Mouse (Mus musculus): ENCODE results near the gene Ube2n.

Ube2n gene

DNA sequence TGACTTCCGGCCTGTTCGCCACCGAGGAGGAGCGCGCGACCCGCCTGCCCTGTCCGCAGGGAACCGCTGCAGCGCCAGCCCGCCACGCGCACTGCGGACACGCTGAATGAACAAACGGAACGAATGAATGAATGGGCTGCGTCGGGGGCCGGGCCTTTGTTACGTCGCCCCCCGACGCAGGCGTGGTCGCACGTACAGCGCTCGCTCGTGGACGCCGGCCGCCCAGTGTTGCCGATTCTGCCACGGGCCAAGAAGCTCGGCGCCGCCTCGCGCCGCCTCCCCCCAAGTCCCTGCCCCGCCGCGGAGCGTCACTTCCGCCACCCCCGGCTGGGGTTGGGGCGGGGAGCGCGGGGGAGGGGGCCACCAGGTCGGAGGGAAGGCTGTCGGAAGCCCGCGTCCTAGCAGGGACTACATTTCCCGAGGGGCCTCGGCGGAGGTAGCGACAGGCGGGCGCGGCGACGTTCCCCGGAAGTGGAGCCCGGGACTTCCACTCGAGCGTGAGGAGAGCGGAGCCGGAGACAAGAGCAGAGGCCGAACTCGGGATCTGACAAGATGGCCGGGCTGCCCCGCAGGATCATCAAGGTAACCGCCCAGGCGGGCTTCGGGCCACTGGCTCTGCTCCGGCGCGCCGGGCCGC lies at the start of gene Ube2n:
Ube2n (plus strand) TSS at position 490 of the 637 bp plus-strand sequence.
- DNase-seq, result peak; percentile 99

DNA sequence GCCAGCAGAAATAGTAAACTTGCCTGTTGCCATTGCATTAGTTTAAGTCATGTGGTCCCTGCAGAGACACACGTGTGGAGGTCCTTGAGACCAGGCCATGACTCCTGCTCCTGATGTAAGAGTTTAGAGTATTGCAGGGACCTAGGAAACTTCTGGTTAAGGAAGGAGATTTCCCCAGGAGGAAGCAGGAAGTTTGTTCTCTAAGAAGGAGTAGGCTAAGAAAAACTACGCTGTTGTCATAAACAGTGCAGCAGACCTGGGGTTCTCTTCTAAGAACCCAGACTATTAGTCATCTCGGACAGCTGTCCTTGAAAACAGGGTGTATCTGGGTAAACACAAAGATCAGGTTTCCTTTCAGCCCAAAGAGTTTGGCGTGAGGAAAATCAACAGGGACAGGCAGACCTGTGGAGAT lies 49.5 kb upstream of the Ube2n start:
- no peak for DNase-seq

DNA sequence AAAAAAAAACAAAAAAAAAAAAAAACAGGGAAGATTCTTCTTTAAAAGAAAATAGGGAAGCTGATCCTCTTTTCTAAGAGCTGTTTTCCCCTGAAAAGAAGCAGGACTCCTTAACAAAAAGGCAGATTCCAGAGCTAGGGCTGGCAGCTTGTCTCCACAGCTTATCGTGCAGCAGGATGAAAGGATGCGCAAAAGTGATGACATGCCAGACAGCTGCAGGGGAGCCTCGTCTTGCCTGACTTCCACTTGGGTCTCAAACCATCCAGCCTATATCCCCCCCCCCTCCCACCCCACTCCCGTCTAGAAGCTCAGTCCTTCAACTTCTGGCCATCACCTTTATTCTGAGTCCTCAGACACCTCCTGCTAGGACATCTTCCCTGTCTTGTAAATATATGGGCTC lies 46.1 kb upstream of the Ube2n start:
- DNase-seq, result no peak

- no peak for DNase-seq
Measured at GRCm38 (mm10) chr10:95471186-95471585, 43.8 kb upstream of the Ube2n start.

DNA sequence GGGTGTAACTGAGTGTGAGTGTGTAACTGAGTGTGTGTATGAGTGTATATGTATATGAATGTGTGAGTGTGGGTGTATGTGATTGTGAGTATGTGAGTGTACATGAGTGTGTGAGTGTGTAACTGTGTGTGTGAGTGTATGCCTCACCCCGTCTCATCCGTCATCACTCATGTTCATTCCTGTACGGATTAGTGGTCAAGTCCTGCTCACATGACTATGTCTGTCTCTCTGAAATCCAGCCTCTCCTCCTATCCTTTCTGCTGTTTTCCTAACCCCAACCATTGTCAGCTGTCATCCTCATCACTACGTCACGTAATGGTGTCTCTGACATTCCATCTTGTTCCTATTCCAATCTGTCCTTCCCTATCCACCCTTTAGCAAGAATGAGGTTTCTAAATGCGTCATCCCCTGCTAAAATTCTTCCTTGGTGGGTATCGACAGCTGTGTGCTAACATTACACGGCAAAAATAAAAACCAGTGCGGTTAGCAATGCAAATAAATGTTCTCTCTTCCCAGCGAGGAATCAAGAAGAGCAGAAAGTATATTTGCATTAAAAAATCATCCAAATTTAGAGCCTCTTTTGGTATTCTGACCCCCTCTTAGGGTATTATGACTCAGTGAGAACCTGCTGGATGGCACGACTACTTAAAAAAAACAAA lies 42.9 kb upstream of the Ube2n start:
- DNase-seq, result no peak

- DNase-seq, result peak; percentile 86
Measured at GRCm38 (mm10) chr10:95475923-95476322, 39.0 kb upstream of the Ube2n start.

DNA sequence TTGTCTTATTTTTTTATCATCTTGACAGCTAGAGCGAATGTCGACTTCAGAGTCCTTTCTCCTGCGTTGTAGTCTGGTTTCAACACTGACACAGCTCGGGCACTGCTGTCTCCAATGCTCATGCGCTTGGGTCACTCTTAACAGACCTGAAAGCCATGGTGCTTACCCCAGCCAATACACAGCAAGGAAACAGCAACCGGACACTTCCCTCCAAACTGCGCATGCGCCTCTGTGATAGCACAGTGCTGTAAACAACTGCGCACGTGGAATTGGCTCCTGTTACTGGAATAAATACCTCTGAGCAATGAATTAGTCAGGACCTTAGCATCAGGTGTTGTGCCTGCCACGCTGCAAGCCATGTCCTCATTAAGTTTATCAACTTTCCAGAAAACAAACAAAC lies 37.4 kb upstream of the Ube2n start:
- DNase-seq, result no peak

GRCm38 (mm10) chr10:95489653-95490052 lies 25.3 kb upstream of the Ube2n start:
- DNase-seq, result peak; percentile 50

- no peak for DNase-seq
Measured at GRCm38 (mm10) chr10:95494268-95494667, 20.7 kb upstream of the Ube2n start.

- DNase-seq, result peak; percentile 38
Measured at GRCm38 (mm10) chr10:95501033-95501432, 13.9 kb upstream of the Ube2n start.

DNA sequence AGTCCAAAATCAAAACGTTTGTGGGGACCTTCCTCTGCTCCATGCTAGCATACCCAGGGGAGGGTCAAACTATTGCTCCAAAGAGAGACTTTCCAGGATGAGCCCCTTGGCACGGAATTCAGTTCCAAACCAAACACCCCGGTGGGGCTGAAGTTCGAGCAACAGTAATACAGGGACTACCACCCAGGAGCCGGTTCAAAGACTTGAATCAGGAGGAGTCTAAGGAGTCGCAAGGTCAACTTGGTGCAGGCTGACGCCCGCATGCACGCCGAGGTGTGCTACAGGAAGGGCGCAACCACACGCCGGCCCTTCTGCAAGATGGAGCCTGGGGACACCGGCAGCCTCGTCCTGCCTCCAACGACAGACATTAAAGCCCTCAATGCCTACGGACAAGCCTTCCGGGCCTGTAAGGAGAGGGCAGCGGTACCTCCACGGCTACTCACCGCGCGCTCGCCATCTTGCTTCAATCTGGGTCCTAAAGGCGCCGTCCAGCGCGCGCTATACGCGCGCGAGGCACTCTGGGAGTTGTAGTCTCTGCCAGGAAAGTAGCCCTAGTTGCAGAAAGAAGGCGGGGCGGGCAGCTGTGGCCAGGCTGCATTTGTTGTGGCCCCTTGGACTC lies 13.4 kb upstream of the Ube2n start, which contains the start of gene Mrpl42:
Mrpl42 (minus strand) TSS at position 478 of the 619 bp plus-strand sequence.
- DNase-seq, result peak; percentile 97

GRCm38 (mm10) chr10:95503443-95504235 lies 11.3 kb upstream of the Ube2n start:
- no peak for DNase-seq

DNA sequence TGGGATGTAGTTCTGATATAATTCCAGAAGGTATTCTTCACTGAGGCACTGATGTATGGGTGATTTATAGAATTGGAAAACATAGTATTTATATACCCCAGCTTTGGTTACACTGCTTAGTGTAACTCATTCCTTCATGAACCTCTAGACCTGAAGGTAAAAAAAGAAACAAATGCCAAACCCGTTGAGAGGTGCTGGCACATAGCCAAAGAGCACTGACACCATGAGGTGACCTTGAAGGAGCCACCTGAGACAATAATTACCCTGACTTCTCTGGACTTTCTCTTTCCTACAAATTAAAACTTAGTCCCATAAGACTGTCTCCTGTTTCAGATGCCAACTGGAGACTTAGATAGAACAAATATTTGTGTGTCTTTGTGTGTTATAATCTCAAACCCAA lies 10.6 kb upstream of the Ube2n start:
- no peak for DNase-seq

DNA sequence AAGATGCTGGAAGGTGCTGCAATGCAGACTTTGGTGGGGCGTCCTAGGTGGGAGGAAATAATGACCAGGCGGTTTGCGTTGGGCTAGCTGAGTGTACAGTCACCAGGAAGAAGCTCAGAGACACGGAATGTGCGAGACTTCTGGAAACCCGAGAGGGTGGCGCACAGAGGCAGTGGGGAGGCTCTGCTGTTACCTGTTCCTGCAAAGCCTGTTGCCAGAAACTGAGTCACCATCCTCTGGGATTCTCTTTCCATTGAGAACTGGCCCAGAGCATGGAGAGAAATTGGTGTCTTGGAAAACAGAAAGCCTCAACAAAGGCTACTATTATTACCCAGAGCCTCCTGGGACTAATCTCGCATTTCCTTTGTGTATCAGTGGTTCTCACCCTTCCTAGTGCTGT lies 6.8 kb upstream of the Ube2n start:
- no peak for DNase-seq

DNA sequence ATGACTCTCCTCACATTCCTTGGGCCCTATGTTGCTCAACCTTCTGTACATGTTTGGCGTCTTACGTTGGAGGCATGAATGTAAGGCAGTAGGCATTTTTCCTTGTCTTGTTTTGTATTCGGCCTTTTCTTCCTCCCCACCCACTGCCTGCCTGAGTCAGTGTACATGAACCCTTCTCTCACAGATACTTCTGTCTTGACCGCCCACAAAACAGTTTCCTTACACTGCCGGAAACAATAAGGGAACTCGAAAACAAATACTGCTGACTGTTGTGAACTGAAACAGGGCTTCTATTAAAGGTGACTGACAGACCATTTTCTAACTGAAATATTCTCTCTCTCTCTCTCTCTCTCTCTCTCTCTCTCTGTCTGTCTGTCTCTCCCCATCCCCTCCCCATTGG lies 6.2 kb upstream of the Ube2n start:
- DNase-seq, result no peak

DNA sequence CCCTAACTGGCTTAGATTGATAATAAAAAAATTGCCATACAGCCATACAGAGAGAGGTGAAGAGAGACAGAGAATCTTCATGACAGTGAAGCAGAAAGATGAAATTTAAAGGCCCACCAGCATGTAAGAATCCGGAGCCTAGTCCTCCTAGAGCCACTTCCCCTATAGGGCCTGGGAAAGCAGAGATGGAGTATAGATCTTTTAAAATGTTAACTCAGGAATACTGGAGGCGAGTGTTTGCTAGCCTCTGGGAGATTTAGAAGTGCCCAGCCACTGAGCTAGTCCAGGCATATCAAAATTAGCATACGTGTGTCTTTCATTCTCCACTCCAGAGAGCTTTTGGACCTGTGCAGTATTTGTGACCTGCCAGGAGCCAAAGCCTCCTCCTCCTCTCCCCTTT lies 5.7 kb upstream of the Ube2n start:
- DNase-seq, result no peak

DNA sequence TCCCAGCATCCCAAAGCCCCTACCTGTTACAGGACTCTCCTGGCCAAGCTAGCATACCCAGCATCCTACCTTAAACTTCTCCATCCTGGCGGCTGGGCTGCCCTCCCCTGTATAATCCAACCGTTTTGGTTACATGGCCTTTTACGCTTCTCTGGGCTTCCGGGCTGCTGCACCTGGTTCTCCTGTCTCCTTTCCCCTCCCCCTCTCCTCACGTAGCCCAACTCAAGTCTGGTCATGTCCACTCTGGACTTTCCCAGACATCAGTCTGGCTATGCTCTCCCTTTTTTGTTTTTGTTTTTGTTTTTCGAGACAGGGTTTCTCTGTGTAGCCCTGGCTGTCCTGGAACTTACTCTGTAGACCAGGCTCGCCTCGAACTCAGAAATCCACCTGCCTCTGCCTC lies 2.3 kb upstream of the Ube2n start:
- DNase-seq, result no peak

DNA sequence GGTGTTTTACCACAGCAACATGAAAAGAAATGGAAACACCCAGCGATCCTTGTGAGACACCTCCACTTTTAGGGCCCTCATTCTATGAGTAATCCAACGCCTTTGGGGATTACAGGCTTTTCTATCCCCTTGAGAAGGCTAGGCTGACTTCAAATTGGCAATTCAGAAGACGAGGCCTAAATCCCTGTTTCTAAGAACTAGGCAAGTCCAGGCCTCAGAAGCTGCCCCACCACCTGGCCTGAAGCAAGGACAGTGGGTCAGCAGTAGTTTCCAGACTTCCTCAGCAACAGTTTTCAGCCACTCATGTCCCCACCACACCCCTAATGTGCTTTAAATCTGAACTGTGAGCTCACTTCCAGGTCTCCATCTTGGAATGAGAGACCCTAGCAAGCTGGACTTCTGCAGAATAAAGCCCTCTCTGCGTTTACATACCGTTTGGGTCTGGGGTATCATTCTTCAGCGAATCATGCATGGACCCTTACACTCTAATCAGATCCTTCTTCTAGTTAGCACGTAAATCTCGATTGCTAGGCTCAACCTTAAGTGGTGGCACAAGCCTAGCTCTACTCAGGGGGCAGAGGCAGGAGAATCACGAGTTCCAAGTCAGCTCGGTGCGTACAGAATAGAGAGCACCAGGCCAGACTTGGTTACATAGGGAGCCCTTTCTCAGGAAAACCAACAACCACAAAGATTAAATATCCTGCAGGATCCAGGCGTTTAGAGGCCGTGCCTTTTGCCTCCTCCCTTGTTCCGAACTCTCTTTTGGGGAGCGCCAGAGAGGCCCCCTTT lies 983 bp upstream of the Ube2n start:
- peak; percentile 45 for DNase-seq

GRCm38 (mm10) chr10:95515293-95515931 lies 467 bp downstream of the Ube2n start:
- peak; percentile 46 for DNase-seq

DNA sequence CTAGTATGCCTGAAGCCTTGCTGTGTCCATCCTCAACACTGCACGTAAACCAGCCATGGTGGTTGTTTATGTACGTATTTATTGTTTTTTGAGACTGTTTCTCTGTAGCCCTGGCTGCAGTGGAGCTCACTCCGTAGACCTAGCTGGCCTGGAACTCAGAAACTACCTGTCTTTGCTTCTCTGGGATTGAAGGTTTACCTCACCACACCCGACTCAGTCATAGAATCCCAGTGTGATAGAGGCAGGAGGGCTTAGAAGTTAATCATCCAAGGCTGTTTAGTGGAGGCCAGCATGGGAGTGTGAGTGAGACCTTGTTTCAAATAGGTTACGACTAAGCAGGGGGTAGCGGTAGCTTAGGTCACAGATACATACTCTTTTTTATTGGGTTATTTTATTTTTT lies 2.7 kb downstream of the Ube2n start:
- no peak for DNase-seq

DNA sequence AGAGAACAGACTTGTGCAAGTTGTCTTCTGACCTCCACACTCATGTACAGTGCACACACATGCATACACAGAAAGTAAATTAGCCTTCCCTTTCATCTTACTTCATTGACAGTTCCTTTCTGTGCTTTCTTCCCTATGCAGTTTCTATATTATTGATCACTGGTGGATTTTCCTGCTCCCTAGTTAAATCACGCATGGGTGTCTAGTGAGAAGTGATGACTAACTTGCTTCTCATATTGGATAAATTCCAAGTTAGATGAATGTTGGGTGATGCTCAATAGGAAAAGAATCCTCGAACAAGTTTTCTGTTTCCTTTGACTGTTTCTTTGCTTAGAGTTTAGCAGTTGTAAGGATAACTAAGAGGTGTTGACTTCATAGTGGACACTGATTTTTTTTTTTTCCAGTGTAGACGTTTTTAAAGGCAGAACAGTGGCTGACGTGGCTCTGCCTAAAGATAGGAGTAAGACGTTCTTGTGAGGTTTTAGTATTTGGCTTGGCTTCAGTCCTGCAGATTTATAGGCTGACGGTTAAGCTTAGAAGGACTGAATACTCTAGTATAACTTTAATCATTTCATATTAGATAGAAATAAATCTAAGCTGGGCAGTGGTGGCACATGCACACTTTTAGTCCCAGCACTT lies 10.2 kb downstream of the Ube2n start:
- no peak for DNase-seq

- DNase-seq, result no peak
Measured at GRCm38 (mm10) chr10:95525871-95526270, 10.9 kb downstream of the Ube2n start.

Measured in embryo, embryonic 11 days (tissue).